Mouse (Mus musculus) kidney, adult 2 months (tissue): Measurements from ENCODE around the gene Igsf21.

Experiments used
- CTCF ChIP-seq: fragments of 200-500 bp; conservative IDR thresholded peaks from 2 replicates; pipeline ENCODE4 v1.5.1; 2011; ENCODE audit warnings: low read depth, mild to moderate bottlenecking, control low read depth, low read length, moderate library complexity, mixed read lengths; ENCODE audit not compliant: insufficient read depth, insufficient read length
- POLR2A ChIP-seq: fragments of 200-500 bp; IDR thresholded peaks from one replicate; pipeline ENCODE4 v1.6.1; 2011; ENCODE audit warnings: low read depth, low read length, control low read depth

- TF ChIP-seq CTCF (no peak), POLR2A (no peak)
Measured at GRCm38 (mm10) chr4:140102581-140103200, 143.9 kb downstream of the Igsf21 start.
